Mouse (Mus musculus) ES-E14 (cell line): ENCODE measurements at regions not wholly inside any gene's neighbourhood (a gene's known extent, or its start where the extent isn't known, plus 50 kb on each side); places are given as distances from the start of the nearest gene placed in this dataset.
A peak's percentile ranks its signal among the peaks of the same experiment; 100 is the strongest.

Experiments
- DNase-seq: peaks from one replicate; pipeline ENCODE4 v3.0.0-alpha.2; 2013; ENCODE audit warnings: low read depth, low spot score
- H3K27ac ChIP-seq: 2 replicates; pipeline ENCODE4 v1.5.1; 2012; ENCODE audit warnings: low read depth, mild to moderate bottlenecking, low read length, moderate library complexity, mixed read lengths; ENCODE audit not compliant: poor library complexity, insufficient read depth, severe bottlenecking
- H3K36me3 ChIP-seq: 2 replicates; pipeline ENCODE4 v1.6.1; 2012; ENCODE audit warnings: mild to moderate bottlenecking, low read length, moderate library complexity, mixed read lengths; ENCODE audit not compliant: control insufficient read depth, poor library complexity, insufficient read depth, severe bottlenecking
- H3K4me1 ChIP-seq, 2 experiments: fragments of 150-350 bp in 1 of 2; sonication (generic) in 1 of 2; 2 replicates each; pipeline ENCODE4 v1.6.1; 2012; ENCODE audit warnings: low read length in 2 of 2, mild to moderate bottlenecking in 1 of 2, mixed read lengths in 1 of 2; ENCODE audit not compliant: control insufficient read depth in 2 of 2, insufficient read depth in 2 of 2, poor library complexity in 1 of 2
- H3K4me3 ChIP-seq, 2 experiments: fragments of 150-350 bp in 1 of 2; sonication (generic) in 1 of 2; 2 replicates each; pipeline ENCODE4 v1.5.1; 2012; ENCODE audit warnings: low read length in 2 of 2, low read depth in 1 of 2, mild to moderate bottlenecking in 1 of 2, mixed read lengths in 1 of 2; ENCODE audit not compliant: insufficient read depth in 1 of 2, poor library complexity in 1 of 2, severe bottlenecking in 1 of 2
- H3K9ac ChIP-seq: 2 replicates; pipeline ENCODE4 v1.6.1; 2012; ENCODE audit warnings: low read depth, mild to moderate bottlenecking, low read length, mixed read lengths; ENCODE audit not compliant: poor library complexity, insufficient read depth, severe bottlenecking
- H3K9me3 ChIP-seq: fragments of 150-350 bp; sonication (generic); 2 replicates; pipeline ENCODE4 v1.6.1; 2012; ENCODE audit warnings: low read depth, mild to moderate bottlenecking, low read length; ENCODE audit not compliant: control insufficient read depth, insufficient read depth
- CHD2 ChIP-seq: IDR thresholded peaks from 2 replicates; pipeline ENCODE4 v1.6.1; 2014; ENCODE audit warnings: mild to moderate bottlenecking, low read depth, low read length, inconsistent platforms
- HCFC1 ChIP-seq: IDR thresholded peaks from 2 replicates; pipeline ENCODE4 v1.6.1; 2012; ENCODE audit warnings: low read length, inconsistent platforms, borderline replicate concordance; ENCODE audit not compliant: insufficient read depth
- MAFK ChIP-seq: IDR thresholded peaks from 2 replicates; pipeline ENCODE4 v1.6.1; 2014; ENCODE audit warnings: mild to moderate bottlenecking, low read depth, low read length, inconsistent platforms; ENCODE audit not compliant: insufficient read depth
- ZC3H11A ChIP-seq: IDR thresholded peaks from 2 replicates; pipeline ENCODE4 v1.6.1; 2012; ENCODE audit warnings: low read depth, mild to moderate bottlenecking, inconsistent platforms, low read length, borderline replicate concordance
- ZNF384 ChIP-seq: IDR thresholded peaks from 2 replicates; pipeline ENCODE4 v1.6.1; 2012; ENCODE audit warnings: low read depth, low read length, inconsistent platforms
- in situ Hi-C, 2 experiments: fragments of 600-800 bp; cut with MboI; formaldehyde crosslinking; loops; one replicate each; pipeline ENCODE4 v1.15.1; 2025; ENCODE audit warnings: low sequenced_read_pairs in 2 of 2, inconsistent platforms in 1 of 2; ENCODE audit not compliant: unreplicated experiment in 2 of 2

DNA sequence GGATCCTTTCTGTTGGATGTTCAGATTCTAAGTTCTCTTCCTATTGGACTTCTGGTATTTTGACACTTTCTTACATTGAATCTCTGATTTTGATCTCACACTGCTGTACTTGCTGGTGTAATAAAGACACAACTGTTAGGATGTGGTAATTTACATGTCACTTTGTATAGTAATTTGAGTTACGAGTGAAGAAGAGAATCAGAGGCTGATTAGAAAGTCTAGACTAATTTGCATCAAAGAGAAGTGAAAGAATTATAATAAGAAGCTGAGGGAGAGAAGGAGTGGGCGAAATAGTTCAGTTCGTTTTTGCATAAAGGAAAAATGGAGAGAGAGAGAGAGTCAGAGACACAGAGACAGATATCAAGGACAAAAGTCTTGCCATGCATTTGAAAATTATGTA lies 1142.8 kb upstream of the Cited2 start:
- TF ChIP-seq ZNF384 (no peak), ZC3H11A (no peak), MAFK (no peak), HCFC1 (no peak), CHD2 (no peak)
- no peaks in the 10 kb centered on the region for H3K9me3 ChIP-seq

DNA sequence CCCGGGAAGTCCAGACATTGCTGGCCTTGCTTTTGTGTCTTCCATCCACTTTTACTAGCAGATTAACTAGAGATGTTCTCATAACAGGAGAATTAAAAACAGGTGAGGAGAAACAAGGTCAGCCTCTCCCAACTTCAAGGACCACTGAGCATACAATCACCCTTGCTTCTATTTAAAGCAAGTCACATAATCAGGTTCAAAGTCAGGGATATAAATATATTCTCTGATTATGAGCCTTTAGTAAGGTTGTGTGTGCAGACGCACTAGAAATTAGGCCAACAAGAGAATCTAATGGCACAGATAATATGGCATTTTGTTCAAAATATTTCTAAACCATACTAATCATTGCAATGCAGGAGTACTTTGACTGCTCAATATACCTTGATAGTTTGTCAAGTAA lies 1134.2 kb upstream of the Cited2 start:
- in situ Hi-C loops = no loop called here
- TF ChIP-seq CHD2 (no peak), HCFC1 (no peak), ZNF384 (no peak), MAFK (no peak), ZC3H11A (no peak)
- Histone ChIP-seq H3K27ac (no peak overlapping the region), H3K4me3 (no peak overlapping the region), H3K4me1 (no peaks in the 10 kb centered on the region), H3K9ac (no peak overlapping the region), H3K9me3 (no peaks in the 10 kb centered on the region), H3K36me3 (no peaks in the 10 kb centered on the region)
- DNase-seq = no peak

More for the DNA sequence above, 1142.8 kb upstream of the Cited2 start:
- Histone ChIP-seq H3K9ac (no peak overlapping the region), H3K36me3 (no peaks in the 10 kb centered on the region), H3K27ac (no peak overlapping the region), H3K4me3 (no peak overlapping the region), H3K4me1 (no peaks in the 10 kb centered on the region)
- DNase-seq = no peak
- in situ Hi-C loops = no loop called here

DNA sequence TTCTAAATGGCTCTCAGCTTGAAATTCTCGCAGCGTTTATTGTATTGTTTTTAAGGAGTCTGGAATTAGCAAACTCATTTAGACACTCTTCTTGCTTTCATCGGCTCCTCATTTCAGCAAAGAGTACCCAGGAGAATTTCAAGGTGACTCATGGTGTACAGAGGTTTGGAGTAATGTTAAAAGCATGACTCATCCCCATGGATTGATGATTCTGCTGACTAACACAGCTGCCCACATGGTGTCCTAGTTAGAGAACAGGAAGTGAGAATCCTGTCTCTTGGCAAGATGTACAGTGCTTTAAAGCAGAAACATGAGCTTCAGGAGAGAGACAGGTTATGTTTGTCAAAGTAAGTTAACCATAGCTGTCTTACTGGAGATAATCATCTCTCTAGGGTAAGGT lies 1133.6 kb upstream of the Cited2 start:
- in situ Hi-C loops = no loop called here
- no peak overlapping the region for H3K9ac ChIP-seq
- H3K27ac ChIP-seq = no peak overlapping the region
- DNase-seq = no peak
- H3K9me3 ChIP-seq = no peaks in the 10 kb centered on the region
- TF ChIP-seq MAFK (0 out of 2 replicates have a peak, but pooled peaks have one; percentile 32), ZC3H11A (no peak)
- no peaks in the 10 kb centered on the region for H3K4me1 ChIP-seq
- H3K4me3 ChIP-seq = no peak overlapping the region
- H3K36me3 ChIP-seq = no peaks in the 10 kb centered on the region

DNA sequence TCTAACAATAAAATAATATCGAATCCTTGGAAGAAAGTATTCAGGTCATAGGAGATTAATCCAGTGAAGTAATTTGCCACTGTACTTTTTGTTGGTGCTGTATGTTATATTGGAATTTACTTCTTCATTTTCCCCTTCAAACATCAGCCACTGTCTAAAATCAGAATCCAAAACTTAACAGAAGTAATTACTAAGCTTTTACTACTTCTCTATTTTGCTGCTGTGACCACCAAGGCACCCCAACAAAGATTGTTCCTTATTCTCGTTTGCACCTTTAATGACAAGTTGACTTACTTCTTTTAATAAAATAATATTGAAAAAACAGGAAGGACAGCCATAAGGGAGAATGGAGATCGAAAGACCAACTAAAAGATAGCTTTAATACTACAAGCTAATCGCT lies 1130.1 kb upstream of the Cited2 start:
- Histone ChIP-seq H3K4me3 (no peak overlapping the region), H3K9me3 (no peaks in the 10 kb centered on the region), H3K27ac (no peak overlapping the region), H3K36me3 (no peaks in the 10 kb centered on the region), H3K4me1 (no peaks in the 10 kb centered on the region), H3K9ac (no peak overlapping the region)
- no peak for DNase-seq
- TF ChIP-seq MAFK (no peak), ZNF384 (no peak), CHD2 (no peak), ZC3H11A (no peak), HCFC1 (no peak)
- in situ Hi-C loops = no loop called here

DNA sequence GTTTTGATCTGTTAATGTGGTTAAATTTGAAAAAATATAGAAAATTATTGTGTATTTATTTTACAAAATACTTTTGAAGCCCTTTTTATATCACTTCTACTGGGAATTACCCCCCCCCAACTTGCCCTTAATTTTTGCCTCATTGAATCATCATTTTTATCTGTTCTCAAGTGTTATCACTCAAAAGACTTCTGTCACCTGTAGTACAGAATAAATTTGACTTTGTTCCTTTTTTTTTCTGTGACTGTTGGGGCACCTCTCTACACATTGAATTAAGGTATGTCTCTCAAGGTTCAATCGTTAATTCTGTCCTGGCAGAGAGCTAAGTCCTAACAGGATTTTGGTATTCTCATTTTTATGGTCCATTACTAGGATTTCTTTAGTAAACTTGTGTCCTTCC lies 1123.0 kb upstream of the Cited2 start:
- TF ChIP-seq CHD2 = no peak
- TF ChIP-seq HCFC1 = no peak
- Histone ChIP-seq H3K9ac (no peak overlapping the region), H3K9me3 (no peaks in the 10 kb centered on the region), H3K4me1 (no peaks in the 10 kb centered on the region), H3K27ac (no peak overlapping the region), H3K4me3 (no peak overlapping the region), H3K36me3 (no peaks in the 10 kb centered on the region)
- no peak for DNase-seq
- in situ Hi-C loops = no loop called here
